ENCODE assay signal across 8 mouse cellular contexts in the genomic region with DNA sequence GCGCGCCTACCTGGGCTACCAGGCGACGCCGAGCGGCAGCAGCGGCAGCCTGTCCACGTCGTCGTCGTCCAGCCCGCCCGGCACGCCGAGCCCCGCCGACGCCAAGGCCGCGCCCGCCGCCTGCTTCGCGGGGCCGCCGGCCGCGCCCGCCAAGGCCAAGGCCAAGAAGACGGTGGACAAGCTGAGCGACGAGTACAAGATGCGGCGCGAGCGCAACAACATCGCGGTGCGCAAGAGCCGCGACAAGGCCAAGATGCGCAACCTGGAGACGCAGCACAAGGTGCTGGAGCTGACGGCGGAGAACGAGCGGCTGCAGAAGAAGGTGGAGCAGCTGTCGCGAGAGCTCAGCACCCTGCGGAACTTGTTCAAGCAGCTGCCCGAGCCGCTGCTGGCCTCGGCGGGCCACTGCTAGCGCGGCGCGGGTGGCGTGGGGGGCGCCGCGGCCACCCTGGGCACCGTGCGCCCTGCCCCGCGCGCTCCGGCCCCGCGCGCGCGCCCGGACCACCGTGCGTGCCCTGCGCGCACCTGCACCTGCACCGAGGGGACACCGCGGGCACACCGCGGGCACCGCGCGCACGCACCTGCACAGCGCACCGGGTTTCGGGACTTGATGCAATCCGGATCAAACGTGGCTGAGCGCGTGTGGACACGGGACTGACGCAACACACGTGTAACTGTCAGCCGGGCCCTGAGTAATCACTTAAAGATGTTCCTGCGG. TPM values are rescaled to one million over a fixed set of nuclear protein-coding genes. Genes with fewer than 3 reads are reported as not detected.
DNase-seq lines count a peak whose midpoint lies in the region; ATAC-seq and TF ChIP-seq lines count a peak whose summit lies in the region.

A gene (minus strand): TSS at position 322 of the 718 bp plus-strand sequence.

- TF ChIP-seq CTCF in small intestine, adult 2 months (IDR thresholded peaks at IDR 0.05; ENCODE audit: extremely low read depth, insufficient read length, insufficient replicate concordance, low read depth, low read length) = no peak

- H3K4me3 ChIP-seq in intestine, embryonic 14.5 days (ENCODE audit: low read depth, low read length) = peak within 1 kb of the TSS; percentile 74
- H3K4me3 ChIP-seq in limb, embryonic 10.5 days = peak within 1 kb of the TSS; percentile 77
- H3K4me3 ChIP-seq in midbrain, embryonic 10.5 days = peak within 1 kb of the TSS; percentile 75
- peak within 1 kb of the TSS; percentile 91 for H3K4me3 ChIP-seq in small intestine, adult 2 months (ENCODE audit: low read depth, low read length)

- under 1% methylated on average over 98 of the region's 99 CpGs for WGBS in intestine, embryonic 14.5 days
- under 1% methylated on average over 99 of the region's 99 CpGs for WGBS in limb, embryonic 10.5 days
- under 1% methylated on average over 98 of the region's 99 CpGs for whole genome bisulfite sequencing in midbrain, embryonic 10.5 days
- under 1% methylated on average over 99 of the region's 99 CpGs for WGBS in small intestine, adult 2 months

- H3K9me3 ChIP-seq in intestine, embryonic 14.5 days (ENCODE audit: control insufficient read depth, low read length) = no peaks in the 10 kb centered on the region
- no peaks in the 10 kb centered on the region for H3K9me3 ChIP-seq in limb, embryonic 10.5 days (replicated peaks)
- H3K9me3 ChIP-seq in midbrain, embryonic 10.5 days (replicated peaks) = no peaks in the 10 kb centered on the region

- H3K4me2 ChIP-seq in intestine, embryonic 14.5 days (ENCODE audit: low read length) = peak within 1 kb of the TSS; percentile 97

- 0 out of 2 replicates have a peak, but pooled peaks cover 8% of the 10 kb centered on the region for H3K27me3 ChIP-seq in intestine, embryonic 14.5 days (replicated peaks; ENCODE audit: control insufficient read depth, insufficient read depth, low read length)
- H3K27me3 ChIP-seq in limb, embryonic 10.5 days (ENCODE audit: low read depth, poor library complexity, severe bottlenecking) = peaks cover 79% of the 10 kb centered on the region
- peaks cover 81% of the 10 kb centered on the region for H3K27me3 ChIP-seq in midbrain, embryonic 10.5 days (ENCODE audit: low read depth, poor library complexity, severe bottlenecking)
- H3K27me3 ChIP-seq in small intestine, adult 2 months (ENCODE audit: control insufficient read depth, insufficient read depth, low read length) = no peaks in the 10 kb centered on the region

- DNase-seq in layer of hippocampus, adult 11-12 months (ENCODE audit: low spot score) = peak; percentile 72
- no peak for DNase-seq in layer of hippocampus, adult 9-10 months (ENCODE audit: low spot score)
- DNase-seq in embryo, embryonic 11 days = peak; percentile 75
- DNase-seq in gastrocnemius, postnatal 4 days (ENCODE audit: low spot score in 2 of 2) = peak in 1 of 2 experiments; percentile 62
- peak; percentile 88 for DNase-seq in intestine, embryonic 14.5 days (ENCODE audit: low spot score)
- peak; percentile 71 for DNase-seq in limb, embryonic 10.5 days (ENCODE audit: low spot score)
- peak; percentile 65 for DNase-seq in midbrain, embryonic 10.5 days (ENCODE audit: low spot score)

- peak within 1 kb of the TSS; percentile 79 for H3K27ac ChIP-seq in intestine, embryonic 14.5 days (ENCODE audit: low read depth)
- H3K27ac ChIP-seq in limb, embryonic 10.5 days = peak within 1 kb of the TSS; percentile 81
- H3K27ac ChIP-seq in midbrain, embryonic 10.5 days (replicated peaks) = peak within 1 kb of the TSS; percentile 83
- peak within 1 kb of the TSS; percentile 93 for H3K27ac ChIP-seq in small intestine, adult 2 months (ENCODE audit: insufficient read depth, low read depth, low read length)

- peaks cover 14% of the 10 kb centered on the region; the same call in 1 of the 2 replicates for H3K4me1 ChIP-seq in intestine, embryonic 14.5 days (replicated peaks; ENCODE audit: control insufficient read depth, insufficient read depth, low read length)
- H3K4me1 ChIP-seq in limb, embryonic 10.5 days = peaks cover 28% of the 10 kb centered on the region
- H3K4me1 ChIP-seq in midbrain, embryonic 10.5 days = peaks cover 33% of the 10 kb centered on the region
- H3K4me1 ChIP-seq in small intestine, adult 2 months (ENCODE audit: control insufficient read depth, insufficient read depth, insufficient read length, low read length) = peaks cover 36% of the 10 kb centered on the region

- peak within 1 kb of the TSS; percentile 79 for H3K9ac ChIP-seq in intestine, embryonic 14.5 days (ENCODE audit: low read length)

- ATAC-seq in intestine, embryonic 14.5 days (replicated peaks; ENCODE audit: low FRiP score, low TSS enrichment, low read depth) = peak; percentile 16; the same call in 1 of the 2 replicates

- H3K36me3 ChIP-seq in intestine, embryonic 14.5 days (ENCODE audit: control insufficient read depth, insufficient read depth, low read length) = no peaks in the 10 kb centered on the region
- H3K36me3 ChIP-seq in limb, embryonic 10.5 days = no peaks in the 10 kb centered on the region
- no peaks in the 10 kb centered on the region for H3K36me3 ChIP-seq in midbrain, embryonic 10.5 days
- peaks cover 10% of the 10 kb centered on the region; the same call in 1 of the 2 replicates for H3K36me3 ChIP-seq in small intestine, adult 2 months (ENCODE audit: control insufficient read depth, insufficient read depth, low read length)

- peak; percentile 50 for TF ChIP-seq POLR2A in small intestine, adult 2 months (IDR thresholded peaks at IDR 0.05; ENCODE audit: low read depth, low read length)

RNA-seq across cellular contexts. Expression of the gene that starts here (rescaled TPM):
- total RNA-seq in gastrocnemius, postnatal 4 days (2021) = 10 to 100 TPM; 27.4 to 28.0 TPM
- 35.1 and 42.0 TPM in 2 replicates for polyA plus RNA-seq in intestine, embryonic 14.5 days (2014; fragmentation: Nextera tagmentation; extraction: Ambion mirVana)
- 41.9 and 43.2 TPM in 2 replicates for polyA plus RNA-seq in limb, embryonic 10.5 days (2016; fragmentation: Nextera tagmentation; extraction: Ambion mirVana)
- polyA plus RNA-seq in midbrain, embryonic 10.5 days (2016; fragmentation: Nextera tagmentation; extraction: Ambion mirVana) = 35.7 and 35.8 TPM in 2 replicates
- 28.0 and 105 TPM in 2 replicates for polyA plus RNA-seq in small intestine, adult 2 months (2012; rRNA removed)
